Mouse (Mus musculus): ENCODE measurements around the gene Atf4.
A peak's percentile ranks its signal among the peaks of the same experiment; 100 is the strongest.

Atf4 gene

GRCm38 (mm10) chr15:80254847-80255645 lies at the start of gene Atf4:
Gene Atf4, plus strand, starts transcription at chr15:80255184.
- H3K36me3 ChIP-seq (ENCODE audit: control insufficient read depth, insufficient read depth, low read length, poor library complexity, severe bottlenecking): peaks cover 23% of the 10 kb centered on the region
- DNase-seq (ENCODE audit: low read depth, low spot score): peak; percentile 100

DNA sequence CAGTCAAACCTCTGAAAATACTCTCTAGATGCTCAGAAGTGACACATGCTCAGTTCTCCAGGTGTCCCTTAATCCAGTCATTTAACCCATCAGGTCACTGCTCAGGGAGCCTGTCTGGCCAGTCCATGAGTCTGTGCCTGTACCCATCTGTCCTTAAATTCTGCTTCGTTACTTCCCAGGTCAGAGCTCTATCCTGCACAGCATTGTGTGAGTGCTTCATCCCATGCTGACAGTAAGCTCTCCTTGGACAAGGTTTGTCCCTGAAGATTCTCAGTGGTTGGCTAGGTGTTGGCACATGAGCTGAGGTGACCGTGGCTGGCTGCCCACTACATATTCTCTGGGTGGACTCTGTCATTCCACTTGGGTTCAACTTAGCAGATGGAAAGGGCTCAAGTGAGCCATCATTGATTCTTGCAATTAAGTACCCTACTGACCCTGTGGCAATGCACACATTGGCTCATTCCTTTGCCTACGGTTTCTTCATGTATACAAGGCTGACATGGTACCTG lies 48.9 kb upstream of the Atf4 start:
- Histone ChIP-seq H3K36me3 (ENCODE audit: control insufficient read depth, insufficient read depth, low read length, poor library complexity, severe bottlenecking) (no peaks in the 10 kb centered on the region), H3K27me3 (ENCODE audit: control insufficient read depth, insufficient read depth, low read length, poor library complexity, severe bottlenecking) (no peaks in the 10 kb centered on the region)
- DNase-seq (ENCODE audit: low read depth, low spot score): no peak

More at GRCm38 (mm10) chr15:80254847-80255645, at the start of gene Atf4:
- no peaks in the 10 kb centered on the region for H3K27me3 ChIP-seq (ENCODE audit: control insufficient read depth, insufficient read depth, low read length, poor library complexity, severe bottlenecking)

DNA sequence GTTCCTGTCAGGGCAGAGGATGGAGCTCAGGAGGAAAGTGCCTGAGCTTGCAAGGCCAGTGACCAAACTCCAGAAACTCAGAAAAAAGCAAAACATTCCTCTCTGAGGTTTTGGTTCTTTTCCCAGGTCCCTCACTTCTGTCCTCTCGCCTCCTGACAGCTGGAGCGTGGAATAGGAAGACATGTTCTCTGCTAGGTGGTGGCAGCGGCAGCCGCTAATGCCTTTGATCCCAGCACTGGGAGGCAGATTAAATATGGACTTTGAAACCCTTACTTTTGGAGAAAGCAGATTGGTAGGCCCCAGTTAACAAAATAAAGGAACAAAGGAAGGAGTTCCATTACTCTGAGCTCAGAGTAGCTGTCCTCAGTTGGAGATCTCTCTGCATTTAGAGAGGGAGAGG lies 46.5 kb upstream of the Atf4 start:
- DNase-seq (ENCODE audit: low read depth, low spot score): no peak
- Histone ChIP-seq H3K36me3 (ENCODE audit: control insufficient read depth, insufficient read depth, low read length, poor library complexity, severe bottlenecking) (no peaks in the 10 kb centered on the region), H3K27me3 (ENCODE audit: control insufficient read depth, insufficient read depth, low read length, poor library complexity, severe bottlenecking) (no peaks in the 10 kb centered on the region)

DNA sequence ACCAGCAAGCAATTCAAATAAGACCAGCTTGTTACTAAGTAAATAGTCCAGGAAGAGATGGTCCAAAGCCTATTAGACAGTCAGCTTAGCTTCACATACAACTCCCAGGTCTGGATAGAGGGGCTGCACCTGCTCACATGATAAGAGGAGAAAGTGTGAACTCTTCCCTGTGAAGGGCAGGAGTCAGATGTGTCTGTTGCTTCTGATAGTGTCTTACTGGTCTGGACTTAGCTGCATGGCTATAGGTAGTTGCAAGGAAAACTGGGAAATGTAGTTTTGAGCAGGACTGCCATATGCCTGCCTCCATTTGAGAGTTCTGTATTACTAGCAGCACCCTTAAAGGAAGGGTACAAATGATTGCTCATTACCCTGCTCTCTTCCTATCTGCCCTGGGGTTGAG lies 41.3 kb upstream of the Atf4 start:
- Histone ChIP-seq H3K27me3 (ENCODE audit: control insufficient read depth, insufficient read depth, low read length, poor library complexity, severe bottlenecking) (no peaks in the 10 kb centered on the region), H3K36me3 (ENCODE audit: control insufficient read depth, insufficient read depth, low read length, poor library complexity, severe bottlenecking) (no peaks in the 10 kb centered on the region)
- DNase-seq (ENCODE audit: low read depth, low spot score): no peak

DNA sequence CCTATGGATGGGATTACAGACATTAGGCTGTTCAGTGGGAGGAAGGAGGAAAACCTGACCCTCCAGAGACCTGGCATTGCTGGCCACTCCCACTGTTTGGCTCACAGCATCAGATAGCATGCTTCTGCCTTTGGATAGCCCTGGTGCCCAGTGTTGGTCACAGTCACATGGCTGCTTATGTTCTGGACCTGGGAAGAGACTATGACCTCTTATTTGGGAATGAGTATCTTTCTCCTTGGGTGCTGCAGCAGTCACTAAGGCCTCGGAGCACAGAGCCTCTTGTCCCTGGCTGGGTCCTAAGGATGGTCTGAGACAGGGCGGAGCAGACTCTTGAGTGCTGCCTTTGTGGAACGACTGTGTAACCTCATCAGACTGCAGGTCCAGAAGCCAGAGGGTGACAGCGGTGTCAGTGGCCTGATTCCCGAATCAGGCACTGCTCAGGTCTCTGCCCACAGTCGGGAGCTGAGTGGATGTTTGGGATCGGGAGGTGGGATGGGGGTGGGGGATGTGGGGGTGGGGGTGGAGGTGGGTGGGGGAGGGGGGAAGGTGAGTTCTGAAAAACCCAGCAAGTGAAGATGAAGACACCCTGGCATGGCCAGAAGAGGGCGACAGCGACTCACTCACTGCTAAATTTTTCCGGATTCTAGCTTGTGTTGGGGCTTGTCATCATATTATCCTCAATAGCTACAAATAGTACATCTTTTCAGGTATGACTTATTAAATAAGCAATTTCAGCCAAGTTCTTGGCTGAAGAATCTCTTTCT lies 39.1 kb upstream of the Atf4 start:
- DNase-seq (ENCODE audit: low read depth, low spot score): peak; percentile 68
- Histone ChIP-seq H3K36me3 (ENCODE audit: control insufficient read depth, insufficient read depth, low read length, poor library complexity, severe bottlenecking) (no peaks in the 10 kb centered on the region), H3K27me3 (ENCODE audit: control insufficient read depth, insufficient read depth, low read length, poor library complexity, severe bottlenecking) (no peaks in the 10 kb centered on the region)

DNA sequence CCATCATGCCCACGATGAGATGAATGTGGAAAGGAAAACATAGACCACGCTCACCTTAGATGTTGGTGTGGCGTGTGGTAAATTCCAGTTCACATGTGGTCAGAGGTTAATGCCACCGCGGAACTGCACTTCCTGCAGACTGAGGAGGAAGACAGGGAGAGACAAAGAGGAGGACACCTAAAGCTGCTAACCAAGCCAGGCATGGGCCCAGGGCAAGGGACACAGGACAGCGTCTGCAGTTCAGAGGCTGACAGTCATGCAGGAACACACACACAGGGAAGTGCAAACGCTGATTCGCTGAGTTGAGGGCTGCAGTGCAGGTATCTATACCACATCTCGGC lies 38.5 kb upstream of the Atf4 start:
- Histone ChIP-seq H3K27me3 (ENCODE audit: control insufficient read depth, insufficient read depth, low read length, poor library complexity, severe bottlenecking) (no peaks in the 10 kb centered on the region), H3K36me3 (ENCODE audit: control insufficient read depth, insufficient read depth, low read length, poor library complexity, severe bottlenecking) (no peaks in the 10 kb centered on the region)
- DNase-seq (ENCODE audit: low read depth, low spot score): no peak

GRCm38 (mm10) chr15:80217476-80217875 lies 37.5 kb upstream of the Atf4 start:
- H3K36me3 ChIP-seq (ENCODE audit: control insufficient read depth, insufficient read depth, low read length, poor library complexity, severe bottlenecking): no peaks in the 10 kb centered on the region
- no peak for DNase-seq (ENCODE audit: low read depth, low spot score)
- H3K27me3 ChIP-seq (ENCODE audit: control insufficient read depth, insufficient read depth, low read length, poor library complexity, severe bottlenecking): no peaks in the 10 kb centered on the region

GRCm38 (mm10) chr15:80219211-80219610 lies 35.8 kb upstream of the Atf4 start:
- no peaks in the 10 kb centered on the region for H3K27me3 ChIP-seq (ENCODE audit: control insufficient read depth, insufficient read depth, low read length, poor library complexity, severe bottlenecking)
- no peaks in the 10 kb centered on the region for H3K36me3 ChIP-seq (ENCODE audit: control insufficient read depth, insufficient read depth, low read length, poor library complexity, severe bottlenecking)
- DNase-seq (ENCODE audit: low read depth, low spot score): peak; percentile 66

- H3K27me3 ChIP-seq (ENCODE audit: control insufficient read depth, insufficient read depth, low read length, poor library complexity, severe bottlenecking): no peaks in the 10 kb centered on the region
- peak; percentile 34 for DNase-seq (ENCODE audit: low read depth, low spot score)
Measured at GRCm38 (mm10) chr15:80219705-80220657, 35.0 kb upstream of the Atf4 start.

GRCm38 (mm10) chr15:80221031-80221430 lies 34.0 kb upstream of the Atf4 start:
- DNase-seq (ENCODE audit: low read depth, low spot score): no peak
- no peaks in the 10 kb centered on the region for H3K36me3 ChIP-seq (ENCODE audit: control insufficient read depth, insufficient read depth, low read length, poor library complexity, severe bottlenecking)
- no peaks in the 10 kb centered on the region for H3K27me3 ChIP-seq (ENCODE audit: control insufficient read depth, insufficient read depth, low read length, poor library complexity, severe bottlenecking)

More at GRCm38 (mm10) chr15:80219705-80220657, 35.0 kb upstream of the Atf4 start:
- H3K36me3 ChIP-seq (ENCODE audit: control insufficient read depth, insufficient read depth, low read length, poor library complexity, severe bottlenecking): no peaks in the 10 kb centered on the region

- DNase-seq (ENCODE audit: low read depth, low spot score): no peak
- H3K36me3 ChIP-seq (ENCODE audit: control insufficient read depth, insufficient read depth, low read length, poor library complexity, severe bottlenecking): no peaks in the 10 kb centered on the region
- no peaks in the 10 kb centered on the region for H3K27me3 ChIP-seq (ENCODE audit: control insufficient read depth, insufficient read depth, low read length, poor library complexity, severe bottlenecking)
Measured at GRCm38 (mm10) chr15:80223751-80224150, 31.2 kb upstream of the Atf4 start.

- DNase-seq (ENCODE audit: low read depth, low spot score): peak; percentile 81
- no peaks in the 10 kb centered on the region for H3K27me3 ChIP-seq (ENCODE audit: control insufficient read depth, insufficient read depth, low read length, poor library complexity, severe bottlenecking)
- no peaks in the 10 kb centered on the region for H3K36me3 ChIP-seq (ENCODE audit: control insufficient read depth, insufficient read depth, low read length, poor library complexity, severe bottlenecking)
Measured at GRCm38 (mm10) chr15:80225208-80225607, 29.8 kb upstream of the Atf4 start.

GRCm38 (mm10) chr15:80225796-80226195 lies 29.2 kb upstream of the Atf4 start:
- no peaks in the 10 kb centered on the region for H3K36me3 ChIP-seq (ENCODE audit: control insufficient read depth, insufficient read depth, low read length, poor library complexity, severe bottlenecking)

GRCm38 (mm10) chr15:80228071-80228800 lies 26.7 kb upstream of the Atf4 start:
- H3K36me3 ChIP-seq (ENCODE audit: control insufficient read depth, insufficient read depth, low read length, poor library complexity, severe bottlenecking): no peaks in the 10 kb centered on the region
- no peaks in the 10 kb centered on the region for H3K27me3 ChIP-seq (ENCODE audit: control insufficient read depth, insufficient read depth, low read length, poor library complexity, severe bottlenecking)
- DNase-seq (ENCODE audit: low read depth, low spot score): no peak

More at GRCm38 (mm10) chr15:80225796-80226195, 29.2 kb upstream of the Atf4 start:
- DNase-seq (ENCODE audit: low read depth, low spot score): peak; percentile 83
- no peaks in the 10 kb centered on the region for H3K27me3 ChIP-seq (ENCODE audit: control insufficient read depth, insufficient read depth, low read length, poor library complexity, severe bottlenecking)

All from splenic B cell, adult 2 months (primary cell).